Mouse (Mus musculus): ENCODE data around the gene Chst4.

Chst4 gene

DNA sequence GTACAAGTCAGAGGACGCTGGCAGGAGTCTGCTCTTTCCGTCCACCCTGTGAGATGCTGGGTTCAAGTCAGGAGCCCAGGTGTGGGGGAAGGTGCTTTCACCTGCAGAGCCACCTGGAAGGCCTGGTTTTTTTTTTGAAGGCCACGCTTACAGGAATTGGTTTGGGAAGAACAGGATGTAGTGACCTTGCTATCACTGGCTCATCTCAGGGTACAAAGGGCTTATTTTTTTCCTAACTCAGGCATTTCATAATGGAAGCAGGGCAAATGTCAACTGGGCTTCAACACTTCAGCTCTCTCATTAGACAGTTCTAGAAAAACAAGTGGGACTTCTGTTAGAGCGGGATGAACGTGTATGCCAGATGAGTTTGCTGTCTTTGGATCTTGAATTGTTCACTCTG, 35.2 kb downstream of the Chst4 start:
- no peak for DNase-seq

DNA sequence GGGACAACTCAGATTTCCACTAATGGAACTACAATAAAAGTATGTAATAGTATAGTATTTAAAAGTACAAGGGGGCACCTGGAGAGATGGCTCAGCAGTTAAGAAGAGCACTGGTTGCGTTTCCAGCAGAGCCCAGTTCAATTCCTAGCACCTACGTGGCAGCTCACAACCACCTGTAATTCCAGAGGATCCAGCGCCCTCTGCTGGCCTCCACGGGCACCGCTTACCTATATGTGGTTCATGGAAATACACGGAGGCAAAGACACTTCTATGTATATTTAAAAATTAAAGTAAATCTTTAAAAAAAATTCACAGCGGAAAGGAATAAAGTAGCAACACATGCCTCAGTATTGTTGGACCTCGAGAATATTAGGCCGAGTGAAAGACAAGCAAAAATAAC, 36.6 kb downstream of the Chst4 start:
- DNase-seq = no peak

GRCm38 (mm10) chr8:109999974-110000373, 39.6 kb downstream of the Chst4 start:
- DNase-seq = no peak

GRCm38 (mm10) chr8:109998066-109998465, 41.5 kb downstream of the Chst4 start:
- no peak for DNase-seq

DNA sequence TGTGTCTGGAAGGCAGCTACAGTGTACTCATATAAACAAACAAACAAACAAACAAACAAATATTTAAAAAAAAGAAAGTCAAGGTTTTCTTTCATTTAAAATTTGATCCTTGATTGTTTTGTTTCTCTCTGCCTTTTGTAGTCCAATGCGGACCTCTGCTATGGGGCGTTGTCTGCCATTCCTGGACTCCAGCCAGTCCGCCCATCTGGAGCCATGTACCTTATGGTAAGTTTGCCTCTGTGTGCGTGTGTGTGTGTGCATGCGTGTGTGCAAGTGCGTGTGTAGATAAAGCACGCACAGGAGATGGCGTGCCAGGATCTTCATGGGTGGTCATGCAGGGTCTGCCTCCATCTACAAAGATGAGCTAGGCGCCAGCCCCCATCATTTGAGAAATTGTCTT, 42.2 kb downstream of the Chst4 start:
- DNase-seq = no peak

DNA sequence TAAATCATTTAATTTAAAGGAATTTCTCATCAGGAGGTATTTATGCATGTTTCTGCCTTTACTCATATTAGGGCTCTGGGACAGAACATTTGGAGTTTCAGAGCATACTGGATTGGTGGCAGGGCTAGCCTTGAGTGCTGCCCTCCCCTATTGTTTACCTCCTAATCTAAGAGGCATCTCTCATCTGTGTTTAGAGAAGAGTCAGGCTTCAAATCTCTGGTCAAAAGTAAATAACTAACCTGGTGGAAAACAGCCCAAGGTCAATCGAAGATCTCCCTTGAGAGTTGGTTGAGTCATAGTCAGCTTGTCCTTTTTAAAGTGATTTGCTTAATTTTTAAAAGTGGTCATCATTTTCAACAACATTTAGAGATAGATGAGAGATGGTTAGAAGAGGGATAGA, 46.6 kb downstream of the Chst4 start:
- DNase-seq = no peak

DNA sequence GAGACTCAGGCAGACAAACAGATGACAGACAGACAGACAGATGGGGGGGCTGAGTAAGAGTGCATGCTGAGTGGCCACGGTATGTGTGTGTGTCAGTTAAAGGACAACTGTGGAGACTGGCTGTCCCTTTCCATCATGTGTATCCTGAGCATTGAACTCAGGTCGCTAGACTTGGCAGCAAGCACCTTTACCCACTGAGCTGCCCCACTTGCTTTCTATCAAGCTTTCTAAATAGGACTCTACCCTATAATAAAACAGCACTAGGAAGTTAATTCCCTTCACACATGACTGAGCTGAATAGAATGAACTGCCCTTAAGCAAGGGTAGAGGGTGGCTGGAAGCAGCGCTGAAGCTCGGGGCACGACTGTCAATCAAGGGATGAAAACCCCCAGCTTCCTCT, 47.4 kb downstream of the Chst4 start:
- no peak for DNase-seq

DNA sequence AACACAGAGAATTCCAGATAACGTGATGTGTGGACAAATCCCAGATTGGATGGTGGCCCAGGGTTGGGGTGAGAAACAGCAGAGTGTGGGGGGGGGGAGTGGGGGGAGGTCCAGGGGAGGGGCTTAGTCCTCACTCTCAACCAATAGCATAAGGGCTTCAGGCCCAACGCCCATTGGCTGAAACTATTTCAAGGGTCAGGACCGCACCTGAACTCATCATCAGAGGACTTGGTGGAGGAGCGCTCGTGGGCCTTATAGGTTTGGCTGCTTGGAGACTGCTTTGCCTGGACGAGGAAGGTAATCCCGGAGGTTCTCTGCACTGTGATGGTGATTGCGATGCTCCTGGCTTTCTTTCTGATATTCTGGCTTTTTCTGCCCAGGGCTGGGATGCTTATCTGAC, 49.3 kb downstream of the Chst4 start, which contains the start of gene Tat:
Tat (plus strand) TSS at position 214 of the 400 bp plus-strand sequence.
- no peak for DNase-seq

DNA sequence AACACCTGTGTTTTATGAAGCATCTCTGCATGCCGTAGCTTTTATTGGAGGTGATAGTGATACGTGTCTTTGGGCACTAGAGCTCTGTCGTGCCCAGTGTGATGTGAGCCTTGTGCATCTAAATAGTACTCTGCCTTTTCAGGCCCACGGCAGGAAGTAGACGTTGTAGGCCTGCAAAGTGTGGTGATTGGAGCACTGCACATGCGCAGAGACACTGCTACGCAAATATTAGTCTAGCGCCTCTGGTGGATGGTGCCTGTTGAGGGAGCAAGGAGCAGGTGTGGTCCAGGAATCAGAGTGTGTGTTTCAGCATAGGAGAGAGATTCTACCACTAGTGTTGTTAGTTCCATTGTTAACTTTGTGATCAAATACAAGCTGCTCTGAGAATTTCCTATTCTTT, 50.4 kb downstream of the Chst4 start:
- no peak for DNase-seq

GRCm38 (mm10) chr8:109987776-109988175, 51.8 kb downstream of the Chst4 start:
- no peak for DNase-seq

- DNase-seq = no peak
Observed at GRCm38 (mm10) chr8:109986384-109986783, 53.2 kb downstream of the Chst4 start.

GRCm38 (mm10) chr8:109983944-109984343, 55.6 kb downstream of the Chst4 start:
- no peak for DNase-seq

- DNase-seq = no peak
Observed at GRCm38 (mm10) chr8:109982386-109983105, 57.0 kb downstream of the Chst4 start.

DNA sequence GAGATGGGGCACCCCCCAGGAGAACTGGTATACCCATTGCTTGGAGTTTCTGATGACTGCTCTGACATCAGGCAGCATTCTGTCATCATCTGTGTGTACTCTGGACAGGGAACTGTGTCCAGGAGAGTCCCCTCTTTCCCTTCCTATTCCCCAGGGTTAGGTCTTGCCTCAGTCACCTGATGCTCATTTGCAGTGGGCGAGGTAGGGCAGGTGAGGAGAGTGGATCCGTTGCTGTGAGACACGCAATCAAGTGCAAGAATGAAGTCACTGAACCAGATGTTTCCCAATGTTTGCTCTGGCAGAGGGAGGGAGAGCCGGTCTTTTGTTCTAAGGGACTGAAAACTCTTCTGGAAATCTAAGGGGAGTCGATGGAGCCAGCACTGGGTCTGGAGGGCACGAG, 60.2 kb downstream of the Chst4 start:
- no peak for DNase-seq
